Mouse (Mus musculus): ENCODE data around the gene Trmt13.

Gene Trmt13

DNA sequence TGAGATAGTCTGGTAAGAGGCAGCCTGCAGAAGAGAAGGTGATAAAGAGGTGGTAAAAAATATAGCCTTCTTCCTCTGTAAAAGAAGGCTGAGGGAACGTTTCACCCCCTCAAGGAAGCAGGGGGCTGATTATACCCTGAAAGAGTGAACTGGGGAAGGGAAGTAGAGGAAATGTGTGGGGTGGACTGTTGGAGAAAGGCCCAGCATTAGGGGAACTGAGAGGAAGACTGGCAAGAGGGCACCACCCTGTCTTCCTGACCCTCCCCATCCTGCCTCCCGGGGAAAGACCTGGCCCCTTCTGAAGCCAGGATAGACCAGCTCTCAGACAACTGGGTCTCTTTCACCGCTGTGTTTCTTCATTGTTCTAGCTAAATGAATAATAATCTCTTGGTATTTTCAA is 71.9 kb downstream of the Trmt13 start:
- DNase-seq (ENCODE audit: low spot score): no peak

DNA sequence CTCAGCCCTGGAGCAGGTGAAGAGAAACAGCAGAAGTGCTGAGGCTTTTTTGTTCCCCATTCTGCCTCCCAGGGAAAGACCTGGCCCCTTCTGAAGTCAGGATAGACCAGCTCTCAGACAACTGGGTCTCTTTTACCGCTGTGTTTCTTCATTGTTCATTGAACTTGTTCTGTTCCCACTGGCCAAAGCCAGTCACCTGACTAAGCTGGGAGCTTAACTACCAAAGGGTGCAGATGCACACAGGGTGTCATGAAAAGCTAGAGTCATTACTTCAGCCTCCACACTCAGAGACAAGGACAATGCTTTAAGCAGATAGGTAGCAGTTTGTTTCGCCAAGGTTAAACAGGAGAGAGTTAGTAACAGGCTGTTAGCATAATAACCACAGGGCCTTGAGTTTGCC is 72.3 kb downstream of the Trmt13 start:
- DNase-seq (ENCODE audit: low spot score): no peak

DNA sequence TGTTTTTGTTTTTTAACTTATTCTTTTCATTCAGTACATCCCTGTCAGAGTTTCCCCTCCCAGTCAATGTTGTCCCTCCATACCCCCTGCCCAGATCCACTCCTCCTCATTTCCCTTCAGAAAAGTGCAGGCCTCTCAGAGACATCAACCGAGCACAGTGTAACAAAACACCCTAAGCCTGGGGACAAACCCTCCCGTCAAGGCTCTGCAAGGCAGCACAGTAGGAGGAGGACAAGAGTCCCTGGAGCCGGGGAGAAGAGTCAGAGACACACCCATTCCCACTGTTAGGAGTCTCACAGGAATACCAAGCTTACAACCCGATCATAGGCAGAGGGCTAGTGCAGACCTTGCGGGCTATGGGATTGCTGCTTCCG is 77.2 kb downstream of the Trmt13 start:
- no peak for DNase-seq (ENCODE audit: low spot score)

DNA sequence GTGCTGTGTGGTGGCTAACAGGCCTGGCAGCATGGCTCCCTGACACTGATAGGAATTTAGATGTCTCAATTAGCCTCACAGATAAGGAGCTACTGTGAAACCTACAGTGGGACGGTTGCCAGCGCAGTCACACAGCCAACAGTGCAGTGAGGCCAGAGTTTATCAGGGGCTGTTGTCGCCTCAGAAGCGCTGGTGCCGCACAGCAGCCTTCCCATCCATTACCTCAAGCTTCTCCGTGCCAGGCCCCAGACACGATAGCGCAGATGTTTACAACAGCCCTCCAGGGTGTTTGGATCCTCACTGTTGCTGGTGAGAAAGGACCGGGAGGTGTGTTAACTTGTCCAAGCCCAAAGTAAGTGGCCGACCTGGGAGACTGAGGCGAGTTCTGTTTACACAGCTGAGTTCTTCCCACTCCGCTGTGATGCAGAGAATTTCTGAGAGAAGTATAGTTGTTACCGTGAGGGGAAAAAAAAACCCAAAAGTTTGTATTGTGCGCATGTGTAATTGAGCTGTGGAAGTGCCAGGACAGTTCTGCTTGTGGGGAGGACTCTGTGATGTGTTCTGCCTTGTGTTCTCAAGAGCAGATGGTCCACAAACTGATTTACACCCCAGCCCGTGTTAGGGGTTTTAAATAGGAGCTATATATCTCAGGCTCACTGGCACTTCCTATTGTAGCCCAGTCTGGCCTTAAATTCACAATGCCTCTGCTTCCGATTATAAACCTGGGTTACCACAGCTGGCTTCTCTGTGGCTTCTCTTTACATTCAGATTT is 77.8 kb downstream of the Trmt13 start:
- DNase-seq (ENCODE audit: low spot score): no peak
